Mouse (Mus musculus): ENCODE data around the gene Arid3b.
"Not testable (repeated sequence)": the region's sequence is repeated elsewhere in the genome, so short reads cannot be mapped to it uniquely, and the experiment has no call there.

The Arid3b gene

DNA sequence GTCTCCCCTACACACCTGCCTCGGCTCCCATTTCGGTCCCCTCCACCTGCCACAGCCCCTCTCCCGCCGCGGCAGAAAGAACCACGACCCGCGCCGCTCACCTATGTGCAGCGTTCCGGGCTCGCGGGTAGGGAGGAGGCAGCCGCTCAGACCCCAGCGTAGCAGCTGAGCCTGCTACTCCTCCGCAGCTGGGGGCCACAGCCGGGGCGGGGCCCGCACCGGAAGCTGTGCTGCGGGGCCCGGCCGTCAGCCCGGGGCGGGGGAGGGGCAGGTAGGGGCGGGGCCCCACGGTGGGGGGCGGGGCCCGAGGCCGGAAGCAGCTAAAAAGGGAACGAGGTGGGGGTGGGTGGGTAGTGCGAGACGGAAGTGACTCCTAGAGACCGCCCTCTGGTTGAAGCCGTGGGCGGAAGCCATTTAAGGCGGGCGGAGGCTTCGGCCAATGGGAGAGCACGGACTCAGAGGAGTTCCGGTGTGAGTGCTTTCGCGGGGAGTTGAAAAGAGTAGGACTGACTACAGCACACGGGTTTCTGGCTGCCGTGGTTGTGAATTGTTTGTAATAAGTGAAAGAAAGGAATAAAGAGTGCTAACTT is at the start of gene Arid3b:
Gene Arid3b (minus strand): TSS at position 213 of the 590 bp plus-strand sequence.
- in situ Hi-C loops (cut with MseI, MboI): no loop called here

DNA sequence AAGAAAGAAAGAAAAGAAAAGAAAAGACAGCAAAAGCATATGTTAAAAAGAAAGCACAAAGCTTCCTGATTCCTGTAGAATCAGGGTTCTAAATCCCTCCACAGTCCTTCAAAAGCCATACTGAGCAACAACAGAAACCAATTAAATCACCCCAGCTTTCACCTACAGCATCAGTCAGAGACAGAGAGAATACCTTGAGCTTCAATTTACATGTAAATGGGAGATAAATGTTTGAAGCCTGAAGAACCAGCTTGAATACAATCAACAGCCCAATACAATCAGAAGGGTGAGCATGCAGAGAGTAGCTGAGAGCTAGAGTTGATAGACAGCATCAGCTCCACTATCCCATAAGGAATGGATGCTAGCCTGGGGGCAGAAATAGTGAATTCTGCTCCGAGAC is 46.8 kb upstream of the Arid3b start:
- in situ Hi-C loops (cut with MseI, MboI): no loop called here

DNA sequence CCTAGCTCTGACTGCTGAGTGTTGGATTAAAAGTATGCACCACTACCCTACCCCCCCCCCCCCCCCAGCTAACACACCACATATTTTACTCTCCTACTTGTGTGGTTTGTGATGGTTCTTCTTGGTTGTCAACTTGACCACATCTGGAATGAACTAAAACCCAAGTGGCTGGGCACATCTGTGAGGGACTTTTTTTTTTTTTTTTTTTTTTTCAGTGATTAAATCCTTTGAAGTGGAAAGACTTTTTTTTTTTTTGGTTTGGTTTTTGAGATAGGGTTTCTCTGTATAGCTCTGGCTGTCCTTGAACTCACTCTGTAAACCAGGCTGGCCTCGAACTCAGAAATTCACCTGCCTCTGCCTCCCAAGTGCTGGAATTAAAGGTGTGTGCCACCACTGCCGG is 45.2 kb upstream of the Arid3b start:
- in situ Hi-C loops (cut with MseI, MboI): not testable (repeated sequence)

DNA sequence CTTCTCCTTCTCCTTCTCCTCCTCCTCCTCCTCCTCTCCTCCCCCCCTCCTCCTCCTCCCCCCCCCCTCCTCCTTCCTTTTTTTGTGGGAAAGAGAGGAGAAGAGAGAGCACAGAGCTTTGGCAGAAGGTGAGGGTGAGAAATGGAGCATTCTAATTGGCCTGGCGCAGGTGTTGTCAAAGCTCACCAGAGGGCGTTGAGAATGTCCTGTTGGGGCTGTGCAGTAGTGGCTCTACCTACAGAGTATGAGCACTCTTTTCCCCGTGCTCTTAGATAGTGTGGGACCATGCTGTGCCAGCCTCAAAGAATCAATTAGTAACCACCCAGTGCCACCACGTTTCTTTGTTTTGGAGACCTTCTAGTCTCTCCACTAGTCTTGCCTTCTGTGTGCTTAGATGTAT is 43.7 kb upstream of the Arid3b start:
- in situ Hi-C loops (cut with MseI, MboI): no loop called here

DNA sequence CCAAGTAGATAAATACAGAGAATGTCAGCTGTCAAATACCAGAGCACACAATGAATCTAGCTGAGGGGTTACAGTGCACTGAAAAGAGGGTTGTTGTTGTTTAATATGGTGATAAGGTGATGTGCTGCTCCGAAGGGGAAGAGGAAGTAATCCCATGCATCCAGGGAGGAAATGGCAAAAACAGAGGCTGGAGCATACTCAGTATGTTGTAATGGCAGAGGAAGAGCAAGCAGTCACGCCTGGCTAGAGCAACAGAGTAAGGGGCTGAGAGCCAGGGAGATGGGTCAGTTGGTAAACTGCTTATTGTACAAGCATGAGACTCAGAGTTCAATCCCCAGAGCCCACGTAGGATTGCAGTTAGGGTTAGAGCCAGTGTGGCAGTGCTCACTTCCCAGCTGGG is 42.6 kb upstream of the Arid3b start:
- in situ Hi-C loops (cut with MseI, MboI): no loop called here

DNA sequence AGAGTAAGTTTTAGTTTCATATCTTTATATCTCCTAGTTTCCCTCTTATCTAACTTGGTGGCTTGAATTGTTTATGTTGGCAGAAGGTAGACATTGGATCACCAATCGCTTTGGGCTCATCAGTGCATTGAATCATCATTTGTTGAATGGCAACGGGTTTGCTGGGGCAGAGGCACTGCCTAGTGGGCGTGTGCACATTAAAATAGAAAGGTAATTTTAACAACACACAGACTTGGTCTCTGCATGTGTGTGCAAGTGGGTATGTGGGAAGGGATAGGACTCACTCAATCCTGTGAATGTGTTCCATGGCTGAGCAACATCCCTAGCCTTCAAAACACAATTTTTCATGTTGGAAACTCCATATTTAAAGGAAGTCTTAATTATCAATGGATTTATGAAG is 38.4 kb upstream of the Arid3b start:
- in situ Hi-C loops (cut with MseI, MboI): no loop called here

DNA sequence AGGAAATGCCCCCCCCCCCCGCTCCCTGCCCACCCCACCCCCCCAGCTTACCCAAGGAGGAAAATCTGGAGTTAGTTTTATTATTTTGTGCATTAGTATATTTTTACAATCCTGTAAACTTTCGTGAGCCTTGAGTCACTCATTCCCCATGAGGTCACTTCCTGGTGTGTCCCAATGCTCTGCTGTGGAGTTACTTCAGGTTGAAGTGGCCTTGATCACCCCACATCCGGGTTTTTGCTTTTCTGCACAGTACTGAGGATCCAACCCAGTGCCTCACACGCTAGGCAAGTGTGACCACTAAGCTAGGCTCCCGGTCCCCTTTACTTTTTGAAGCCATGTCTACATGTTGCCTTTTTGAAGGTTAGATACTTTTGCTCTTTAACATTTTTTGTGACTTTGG is 37.5 kb upstream of the Arid3b start:
- in situ Hi-C loops (cut with MseI, MboI): no loop called here

DNA sequence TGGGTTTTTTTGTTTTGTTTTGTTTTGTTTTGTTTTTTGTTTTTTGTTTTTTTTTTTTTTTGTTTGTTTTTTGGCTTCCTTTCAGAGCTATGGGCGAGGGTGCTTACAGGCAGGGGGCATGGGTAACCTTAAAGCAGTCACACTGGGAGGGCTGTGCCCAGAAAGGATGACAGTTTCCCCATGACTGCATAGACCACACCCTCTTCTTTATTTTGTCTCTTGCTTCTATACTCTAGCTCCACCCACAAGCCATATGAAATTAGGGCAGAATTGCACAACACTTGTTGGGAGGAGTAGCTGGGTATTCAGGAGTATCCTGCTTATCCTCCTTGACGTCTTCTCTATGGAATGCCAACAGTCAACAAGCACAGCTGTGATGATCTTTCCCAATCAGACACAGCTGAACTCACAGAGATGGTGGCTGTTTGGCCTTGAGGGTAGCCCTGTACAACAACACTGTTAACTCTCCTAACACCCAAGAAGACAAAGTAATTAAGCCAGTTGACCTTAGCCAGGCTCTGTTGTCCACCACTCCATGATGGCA is 33.8 kb upstream of the Arid3b start:
- in situ Hi-C loops (cut with MseI, MboI): no loop called here

DNA sequence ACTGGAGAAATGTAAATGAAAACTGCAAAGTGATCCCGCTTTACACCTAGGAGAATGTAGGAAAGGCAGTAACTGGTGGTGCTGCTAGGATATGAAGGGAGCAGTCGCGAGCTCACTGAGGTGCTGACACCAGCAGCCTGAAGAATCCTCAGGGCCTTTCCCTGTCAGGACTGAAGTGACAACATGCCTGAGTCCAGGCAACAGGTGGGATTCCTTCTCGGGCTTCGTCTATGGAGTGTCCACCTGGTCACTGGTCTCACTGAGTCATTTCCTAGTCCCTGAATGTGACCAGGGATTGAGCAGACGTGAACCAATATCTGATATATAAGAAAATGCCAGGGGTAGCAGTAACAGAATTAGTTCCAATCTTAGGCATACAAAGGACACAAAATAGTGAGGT is 32.2 kb upstream of the Arid3b start:
- in situ Hi-C loops (cut with MseI, MboI): loop anchor here (10.0 kb wide), 1 partner anchor 126 kb away; no protein-coding TSS in a partner anchor

DNA sequence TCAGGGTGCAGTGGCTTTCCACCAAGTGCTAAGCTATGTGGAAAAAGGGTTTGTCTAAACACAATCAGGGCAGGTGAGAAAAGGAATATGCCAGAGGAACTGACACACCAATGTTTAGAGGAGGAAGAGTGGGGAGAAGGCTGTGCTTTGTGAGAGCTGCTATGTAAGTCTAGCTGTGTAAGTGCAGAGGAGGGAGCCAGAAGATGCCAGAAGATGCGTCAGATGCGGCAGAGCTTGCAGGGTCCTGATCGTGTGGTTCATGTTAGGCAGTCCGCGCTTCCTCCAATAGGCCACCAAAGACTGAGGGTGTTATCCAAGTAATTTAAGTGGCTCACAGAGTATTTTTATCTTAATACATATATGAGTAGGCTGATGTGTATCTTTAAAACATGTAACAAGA is 31.3 kb upstream of the Arid3b start:
- in situ Hi-C loops (cut with MseI, MboI): loop anchor here (10.0 kb wide), 1 partner anchor 127 kb away; no protein-coding TSS in a partner anchor

DNA sequence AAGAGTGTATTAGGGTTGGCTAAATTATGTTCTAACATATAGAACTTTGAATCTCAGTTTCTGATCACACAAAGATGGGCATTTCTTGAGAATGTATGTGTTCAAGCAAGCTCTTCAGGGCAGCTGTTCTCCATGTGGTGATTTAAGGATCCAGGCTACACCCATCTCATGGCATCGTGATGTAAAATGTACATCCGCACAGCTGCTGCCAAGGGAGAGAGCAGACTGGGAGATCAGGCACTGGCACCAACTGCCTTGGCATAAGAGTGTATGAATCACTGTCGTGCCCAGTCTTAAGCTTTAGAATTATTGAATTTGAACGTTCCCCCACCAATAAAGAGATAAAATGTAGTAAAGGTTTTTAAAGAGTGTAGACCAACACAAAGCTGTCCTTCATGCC is 30.6 kb upstream of the Arid3b start:
- in situ Hi-C loops (cut with MseI, MboI): loop anchor here (10.0 kb wide), 1 partner anchor 128 kb away; no protein-coding TSS in a partner anchor

DNA sequence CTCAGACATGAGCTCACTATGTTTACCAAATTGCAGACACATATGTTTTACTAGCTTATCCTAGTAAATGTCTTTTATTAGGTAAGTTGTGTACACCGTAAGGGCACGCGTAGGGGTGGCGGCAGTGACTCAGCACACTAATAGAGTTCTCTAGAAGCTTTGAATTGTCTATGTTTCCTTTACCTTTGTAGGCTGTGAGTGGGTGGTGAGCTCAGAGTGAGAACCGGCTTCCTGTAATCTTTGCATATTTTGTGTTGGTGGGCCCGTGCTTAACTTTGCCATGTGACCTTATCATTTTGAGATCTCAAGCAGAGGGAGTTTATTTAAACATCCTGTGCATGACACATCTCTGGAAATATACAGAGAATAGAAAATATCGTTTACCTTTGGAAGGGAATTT is 29.9 kb upstream of the Arid3b start:
- in situ Hi-C loops (cut with MseI, MboI): loop anchor here (10.0 kb wide), 1 partner anchor 128 kb away; no protein-coding TSS in a partner anchor

DNA sequence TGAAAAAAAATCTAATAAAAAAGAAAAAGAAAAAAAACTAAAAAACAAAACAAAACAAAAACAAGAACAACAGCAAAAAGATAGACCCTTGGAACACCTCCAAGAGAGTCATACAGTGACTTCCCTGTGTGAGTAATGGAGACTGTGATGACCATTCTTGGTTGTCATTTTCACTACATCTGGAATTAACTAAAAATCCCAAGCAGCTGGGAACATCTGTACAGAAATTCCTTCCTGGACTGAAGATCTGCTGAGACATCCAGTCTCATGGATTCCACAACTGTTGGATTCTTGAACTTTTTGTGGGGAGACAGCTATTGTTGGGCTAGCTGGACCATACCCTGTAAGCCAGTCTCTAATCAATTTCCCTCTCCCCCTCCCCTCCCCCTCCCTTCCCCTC is 27.7 kb upstream of the Arid3b start:
- in situ Hi-C loops (cut with MseI, MboI): loop anchor here (10.0 kb wide), 1 partner anchor 130 kb away; no protein-coding TSS in a partner anchor

DNA sequence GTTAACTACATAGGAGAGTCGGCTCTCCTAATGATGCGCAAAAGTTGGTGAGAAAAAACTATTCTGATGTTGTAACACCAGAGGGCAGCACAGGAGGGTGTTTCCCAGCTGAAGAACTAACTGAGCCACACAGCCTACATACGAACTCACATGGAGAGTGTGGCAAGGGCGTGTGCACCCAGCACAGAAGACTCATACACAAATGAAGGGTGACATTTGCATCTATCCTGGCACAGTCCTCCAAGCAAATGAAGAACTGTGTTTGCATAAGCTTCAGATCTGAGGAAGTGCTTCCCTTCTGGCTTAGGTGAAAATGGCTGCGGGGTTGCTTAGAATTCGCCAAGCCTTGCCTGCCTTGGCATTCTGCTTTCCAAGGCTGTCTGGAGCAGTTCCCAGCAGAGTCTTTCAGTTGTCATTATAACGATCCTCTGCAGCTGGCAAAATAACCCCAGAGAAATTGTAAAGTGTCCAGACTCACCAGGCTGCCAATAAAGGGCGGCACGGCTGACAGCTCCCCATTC is 25.4 kb upstream of the Arid3b start:
- in situ Hi-C loops (cut with MseI, MboI): loop anchor here (10.0 kb wide), 1 partner anchor 133 kb away; no protein-coding TSS in a partner anchor

DNA sequence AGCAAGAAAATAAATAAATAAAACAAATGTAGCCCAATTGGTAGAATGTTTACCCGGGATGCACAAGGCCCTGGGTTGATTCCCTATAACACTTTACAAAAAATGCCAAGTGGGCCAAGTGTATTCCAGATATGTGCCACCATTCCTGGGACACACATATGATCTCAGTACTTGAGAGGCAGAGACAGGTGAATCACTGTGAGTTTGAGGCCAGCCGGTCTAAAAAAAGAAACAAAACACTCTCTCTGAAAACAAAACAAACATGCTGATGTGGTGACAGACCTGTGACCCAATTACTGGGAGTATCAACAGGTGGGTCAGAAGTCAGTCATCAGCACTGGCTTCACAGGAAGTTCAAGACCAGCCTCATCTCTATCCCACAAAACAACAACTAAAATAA is 19.9 kb upstream of the Arid3b start:
- in situ Hi-C loops (cut with MseI, MboI): no loop called here

DNA sequence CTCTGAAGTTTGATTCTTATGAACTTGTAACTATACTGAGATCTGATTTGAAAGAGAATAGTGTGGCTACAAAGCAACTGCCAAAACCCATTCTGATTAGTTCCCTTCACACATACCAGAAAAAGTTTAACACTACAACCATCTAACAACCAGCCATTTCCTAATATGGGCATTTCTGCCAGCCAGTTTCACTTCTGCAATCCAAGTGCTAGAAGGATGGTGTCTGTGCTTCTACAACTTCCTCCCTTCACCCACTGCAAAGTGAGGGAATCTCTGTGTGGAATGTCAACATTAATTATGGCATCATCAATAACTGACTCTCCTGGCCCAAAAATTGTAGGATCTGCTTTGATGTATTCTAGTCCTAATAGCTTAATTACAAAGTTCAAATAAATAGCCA is 17.7 kb upstream of the Arid3b start:
- in situ Hi-C loops (cut with MseI, MboI): no loop called here

DNA sequence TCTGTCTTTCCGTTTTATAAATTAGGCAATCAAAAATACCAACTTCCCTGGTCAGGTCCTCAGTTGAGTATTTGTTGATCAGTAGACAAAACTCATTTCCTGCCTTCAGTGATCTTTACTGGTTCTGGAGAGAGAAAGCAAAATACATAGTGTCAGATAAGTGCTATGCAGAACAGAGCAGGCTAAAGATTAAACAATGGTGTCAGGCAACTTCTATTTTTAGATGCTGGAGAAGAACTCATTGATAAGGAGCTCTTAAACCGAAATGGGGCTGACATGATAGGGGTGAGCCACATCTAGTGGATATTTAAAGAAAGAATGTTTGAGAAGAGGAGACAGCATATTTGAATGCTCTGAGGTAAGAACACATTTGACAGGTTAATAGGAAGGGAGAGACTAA is 2.4 kb upstream of the Arid3b start:
- in situ Hi-C loops (cut with MseI, MboI): no loop called here

DNA sequence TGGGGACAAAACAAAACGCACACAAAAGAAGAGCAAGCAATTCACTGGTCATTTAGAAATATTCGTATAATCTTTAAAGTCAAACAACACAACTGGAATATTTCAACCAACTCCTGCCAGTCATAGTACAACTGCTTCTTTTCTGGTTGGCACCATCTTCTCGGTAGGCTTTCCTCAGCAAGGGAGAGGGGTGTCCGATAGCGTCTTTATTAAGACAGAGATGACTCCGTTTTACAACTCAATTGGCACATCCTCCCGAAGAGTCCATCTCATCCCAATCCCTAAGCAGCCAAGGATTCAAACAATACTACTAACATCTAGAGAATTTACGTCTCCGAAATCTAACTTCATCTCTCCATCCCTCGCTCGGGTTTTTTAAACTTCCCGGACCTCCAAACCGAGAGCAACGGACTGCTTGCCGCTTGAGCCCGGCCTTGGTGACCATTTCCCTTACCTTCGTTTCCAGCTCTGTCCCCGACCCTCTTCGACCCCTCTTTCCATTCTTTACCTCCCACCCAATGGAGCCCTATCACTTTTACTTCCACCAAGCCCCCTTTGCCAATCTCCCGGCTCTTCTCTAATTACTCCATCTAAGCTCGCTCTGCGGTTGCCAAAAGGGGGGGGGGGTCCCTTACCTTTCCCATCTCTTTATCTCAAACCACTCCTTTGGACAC is 615 bp downstream of the Arid3b start:
- in situ Hi-C loops (cut with MseI, MboI): no loop called here

DNA sequence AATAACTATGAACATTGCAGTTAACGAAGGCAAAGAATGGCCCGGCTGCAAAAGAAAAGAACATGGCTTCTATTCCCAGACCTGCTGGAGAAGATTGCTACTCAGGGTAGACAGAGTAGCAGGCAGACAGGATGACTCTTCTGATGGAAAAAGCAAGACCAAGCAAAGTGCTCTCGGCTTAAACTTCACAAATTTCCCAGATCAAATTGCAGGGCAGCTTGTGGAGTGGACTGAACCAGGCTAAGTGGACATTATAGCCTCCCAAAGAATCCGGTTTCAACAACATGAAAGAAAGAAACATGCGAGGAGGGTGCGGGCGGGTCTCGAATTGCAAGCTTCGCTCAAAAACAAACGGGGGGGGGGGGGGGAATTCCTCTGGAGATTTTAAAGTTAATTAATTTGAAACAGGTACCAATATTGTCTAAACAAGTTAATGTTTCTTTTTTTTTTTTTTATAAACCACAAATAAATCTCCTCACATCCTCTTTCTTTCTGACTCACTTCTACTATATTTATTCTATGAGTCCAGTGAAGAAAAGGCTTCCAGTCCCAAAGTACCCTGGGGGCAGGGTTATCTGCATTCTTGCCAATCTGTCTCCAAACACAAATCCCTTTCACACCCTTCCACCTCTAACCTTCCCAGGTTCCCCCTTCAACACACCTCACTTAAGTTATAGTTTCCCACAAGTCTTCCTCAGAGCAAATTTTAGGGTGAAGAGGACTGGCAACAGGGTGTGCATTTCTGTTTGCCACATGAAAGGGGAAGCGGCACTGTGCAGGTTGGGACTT is 1.8 kb downstream of the Arid3b start:
- in situ Hi-C loops (cut with MseI, MboI): no loop called here

DNA sequence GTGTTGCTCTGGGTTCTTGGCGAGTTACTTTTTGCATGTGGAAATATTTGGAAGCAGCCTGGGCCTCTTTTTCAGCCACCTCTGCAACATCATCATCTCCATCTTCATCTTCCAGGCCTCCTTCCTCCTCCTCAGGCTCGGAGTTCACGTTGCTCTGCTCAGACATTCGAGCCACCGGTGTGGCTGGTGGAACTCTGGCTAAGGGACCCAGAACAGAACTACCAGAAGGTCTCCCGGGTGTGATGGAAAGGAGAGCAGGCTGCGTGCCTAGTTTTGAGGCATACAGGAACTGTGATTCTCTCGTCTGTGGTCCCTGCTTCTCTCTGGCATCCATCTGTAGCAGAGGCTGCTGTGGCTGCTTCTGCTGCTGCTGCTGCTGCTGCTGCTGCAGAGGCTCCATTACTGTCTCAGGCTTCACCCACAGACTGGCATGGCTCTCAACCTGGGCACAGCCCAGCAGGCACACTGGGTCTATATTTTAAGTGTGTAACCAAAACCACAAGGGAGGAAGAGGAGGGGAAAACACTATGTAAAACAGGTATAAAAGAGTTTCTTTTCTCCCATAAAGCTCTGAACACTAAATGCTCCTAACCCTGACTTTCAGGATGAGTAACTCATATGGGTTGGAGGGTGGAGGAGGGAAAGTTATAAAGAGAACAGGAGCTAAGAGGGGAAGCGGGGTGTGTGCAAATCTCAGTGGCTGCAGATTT is 2.7 kb downstream of the Arid3b start:
- in situ Hi-C loops (cut with MseI, MboI): no loop called here

Data from mouse trophoblast stem cell (cell line).